Mouse (Mus musculus) embryo, embryonic 10 days (tissue): ENCODE data around the gene Elavl3.
A peak's percentile ranks its signal among the peaks of the same experiment; 100 is the strongest.
"Not testable (repeated sequence)": the region's sequence is repeated elsewhere in the genome, so short reads cannot be mapped to it uniquely, and the experiment has no call there.

ENCODE experiments used
- DNase-seq: peaks from one replicate; pipeline ENCODE4 v3.0.0-alpha.2; 2015; ENCODE audit warnings: low spot score

Elavl3 gene

GRCm38 (mm10) chr9:22051958-22052254 lies at the start of gene Elavl3:
TSS of gene Elavl3 (minus strand) at chr9:22052023.
- DNase-seq, result peak; percentile 67

DNA sequence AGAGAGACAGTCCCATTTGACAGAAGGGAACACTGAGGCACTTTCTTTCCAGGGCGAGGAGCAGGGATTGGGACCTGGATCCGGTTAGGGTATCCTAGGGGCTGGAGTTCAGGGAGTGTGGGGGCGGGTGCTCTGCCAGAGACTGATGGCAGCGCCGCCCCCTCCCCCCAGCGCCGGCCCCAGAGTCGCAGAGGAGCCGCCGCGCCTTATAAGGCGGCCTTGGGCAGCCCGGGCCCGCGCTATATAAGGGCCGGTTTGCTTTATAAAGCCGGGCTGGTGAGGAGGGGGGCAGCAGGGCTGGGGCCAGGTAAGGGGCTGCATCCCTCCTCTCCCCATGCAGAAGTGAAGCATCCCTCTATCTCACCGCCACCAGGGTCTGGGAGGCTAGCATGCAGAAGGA lies 48.1 kb upstream of the Elavl3 start:
- DNase-seq, result no peak

DNA sequence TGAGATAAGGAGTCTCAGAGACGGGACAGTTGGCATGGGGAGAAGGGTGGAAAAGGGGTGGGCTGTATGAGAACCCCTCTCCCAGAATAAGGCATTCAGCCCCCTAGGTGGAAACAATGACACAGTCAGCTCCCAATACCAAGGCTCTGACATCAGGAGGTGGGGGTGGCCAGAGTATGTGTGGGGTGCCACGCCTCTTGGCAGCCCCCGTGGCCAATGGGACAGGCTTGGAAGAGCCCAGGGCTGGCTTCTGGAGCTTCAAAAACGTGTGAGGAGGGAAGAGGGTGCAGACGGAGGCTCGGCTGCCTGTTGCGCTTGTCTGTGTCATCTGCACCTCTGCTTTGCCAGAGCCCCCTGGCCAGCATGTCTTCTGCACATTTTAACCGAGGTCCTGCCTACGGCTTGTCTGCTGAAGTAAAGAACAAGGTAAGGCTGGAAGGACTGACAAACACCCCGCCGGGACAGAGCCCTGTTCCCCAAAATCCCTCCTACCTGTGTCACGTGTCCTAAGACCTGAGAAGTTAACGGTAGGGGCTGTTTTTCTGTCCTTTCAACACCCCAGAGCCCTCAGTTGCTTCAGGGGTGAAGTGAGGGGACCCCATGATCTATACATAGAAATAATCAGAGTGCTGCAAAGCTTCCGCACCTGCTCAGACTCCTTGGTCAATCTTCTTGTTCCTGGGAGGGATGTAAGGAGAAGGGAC lies 47.3 kb upstream of the Elavl3 start, which contains the start of gene Cnn1:
Cnn1 (plus strand) TSS at position 224 of the 704 bp plus-strand sequence.
- DNase-seq, result peak; percentile 13

DNA sequence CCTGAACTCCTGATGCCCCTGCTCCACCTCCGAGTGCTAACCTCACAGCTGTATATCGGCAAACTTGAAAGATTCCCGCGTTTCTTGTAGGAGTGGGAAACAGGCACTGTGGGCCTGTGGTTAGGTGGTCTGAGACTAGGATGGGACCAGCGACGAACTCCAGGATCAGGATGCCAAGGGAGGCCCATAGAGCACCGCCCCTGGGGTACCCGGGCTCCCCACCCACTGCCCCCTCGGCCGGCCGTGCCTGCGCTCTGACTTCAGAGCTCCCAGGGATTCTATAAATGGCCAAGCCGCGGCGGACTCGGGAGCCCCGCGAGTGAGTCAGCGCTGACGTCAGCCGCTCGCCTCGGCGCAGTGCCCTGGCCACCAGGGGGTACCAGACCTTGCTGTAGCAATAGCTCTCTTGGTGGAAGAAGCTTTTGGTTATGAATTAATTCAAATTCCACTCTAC lies 44.1 kb upstream of the Elavl3 start:
- DNase-seq, result peak; percentile 90

- DNase-seq, result no peak
Measured at GRCm38 (mm10) chr9:22092746-22093145, 40.9 kb upstream of the Elavl3 start.

- DNase-seq, result no peak
Measured at GRCm38 (mm10) chr9:22089986-22090385, 38.2 kb upstream of the Elavl3 start.

DNA sequence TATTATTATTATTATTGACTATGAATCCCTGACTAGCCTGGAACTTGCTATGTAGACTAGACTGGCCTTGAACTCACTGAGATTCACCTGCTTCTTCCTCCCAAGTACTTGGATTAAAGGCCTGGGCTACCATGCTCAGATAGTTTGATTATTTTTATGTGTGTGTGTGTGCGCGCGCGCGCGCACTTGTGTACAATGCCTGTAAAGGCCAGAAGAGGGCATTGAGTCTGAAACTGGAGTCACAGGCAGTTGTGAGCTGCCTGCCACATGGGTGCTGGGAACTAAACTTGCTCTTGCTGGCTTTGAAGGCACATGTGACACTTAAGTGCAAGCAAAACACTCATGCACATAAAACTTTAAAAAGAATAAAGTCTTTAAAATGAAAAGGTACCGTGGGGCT lies 37.5 kb upstream of the Elavl3 start:
- no peak for DNase-seq

DNA sequence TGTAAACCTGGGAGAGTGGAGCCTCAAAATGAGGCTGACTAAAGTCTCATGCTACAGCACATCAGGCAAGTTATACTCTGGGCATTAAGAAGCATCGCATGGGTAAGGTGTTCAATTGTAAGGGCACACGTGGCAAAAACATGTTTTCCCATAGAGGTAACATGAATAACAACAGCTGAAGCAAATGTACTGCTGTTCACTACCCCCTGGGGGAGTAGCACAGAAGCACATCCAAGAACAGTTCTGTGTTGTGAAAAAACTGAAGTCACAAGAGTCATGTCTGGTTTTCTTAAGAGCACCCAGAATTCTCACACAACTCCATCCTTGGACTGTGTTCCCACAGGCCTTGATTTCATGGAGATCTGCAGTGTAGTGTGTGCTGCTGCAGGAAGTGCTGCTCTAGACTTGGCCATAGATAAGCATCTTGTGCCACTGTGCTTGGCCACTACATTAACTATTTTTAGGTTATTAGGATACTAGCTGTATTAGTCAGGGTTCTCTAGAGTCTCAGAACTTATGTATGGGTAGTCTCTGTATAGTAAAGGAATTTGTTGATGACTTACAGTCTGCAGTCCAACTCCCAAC lies 35.3 kb upstream of the Elavl3 start:
- no peak for DNase-seq

DNA sequence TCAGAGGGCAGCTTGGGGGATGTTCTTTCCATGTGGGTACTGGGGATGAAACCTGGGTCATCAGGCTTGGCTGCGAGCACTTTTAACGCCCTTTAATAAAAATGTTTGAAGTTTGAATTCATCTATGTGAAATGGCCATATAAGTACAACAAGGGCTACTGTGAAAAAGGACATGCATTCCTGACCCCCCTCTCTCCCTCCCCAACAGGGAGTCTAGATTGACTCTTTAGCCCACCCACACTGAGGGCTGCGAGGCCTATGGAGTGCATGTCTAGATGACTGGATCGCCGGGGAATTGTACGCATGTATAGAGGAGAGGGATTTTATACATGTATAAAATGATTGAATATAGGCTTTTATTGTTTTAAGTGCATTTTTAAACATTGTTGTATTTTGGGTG lies 34.2 kb upstream of the Elavl3 start:
- DNase-seq, result no peak

DNA sequence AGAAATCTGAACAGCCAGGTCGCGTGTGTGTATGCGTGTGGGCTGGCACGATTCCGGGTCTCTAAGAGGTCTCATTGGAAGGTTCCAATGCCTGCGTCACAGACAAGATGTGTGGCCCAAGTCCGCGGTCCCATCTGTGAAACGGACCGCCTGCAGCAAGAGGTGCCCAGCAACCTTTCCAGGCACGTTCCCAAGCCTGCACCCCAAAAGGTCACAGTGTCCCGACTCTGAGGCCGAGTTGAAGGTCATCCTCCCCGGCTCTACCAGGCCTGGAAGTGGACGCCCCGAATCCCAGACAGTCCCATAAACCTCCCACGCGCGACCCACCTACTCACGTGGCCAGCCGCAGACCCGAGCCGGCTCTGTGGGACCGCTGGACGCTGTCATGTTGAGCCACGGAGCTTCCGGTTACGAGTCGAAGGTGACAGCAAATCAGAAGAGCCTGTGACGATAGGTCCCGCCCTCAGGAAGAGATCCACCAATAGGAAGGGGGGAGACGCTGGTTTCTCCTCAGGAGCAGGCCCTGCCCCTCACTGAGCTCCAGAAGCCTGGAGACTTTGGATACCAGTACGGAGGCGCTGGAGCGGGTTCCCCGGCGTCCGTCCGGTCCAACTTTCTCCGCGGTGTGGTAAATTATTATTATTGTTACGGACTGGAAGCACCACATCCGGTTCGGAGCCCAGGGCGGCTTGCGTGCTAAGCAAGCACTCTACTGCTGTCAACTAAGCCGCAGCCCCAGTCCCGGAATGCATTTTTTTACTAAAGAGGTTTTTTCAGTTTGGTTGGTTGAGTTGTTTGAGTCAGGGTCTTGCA lies 33.4 kb upstream of the Elavl3 start, which contains the start of gene Ecsit:
Ecsit (minus strand) TSS at position 417 of the 813 bp plus-strand sequence.
- DNase-seq, result peak; percentile 97

DNA sequence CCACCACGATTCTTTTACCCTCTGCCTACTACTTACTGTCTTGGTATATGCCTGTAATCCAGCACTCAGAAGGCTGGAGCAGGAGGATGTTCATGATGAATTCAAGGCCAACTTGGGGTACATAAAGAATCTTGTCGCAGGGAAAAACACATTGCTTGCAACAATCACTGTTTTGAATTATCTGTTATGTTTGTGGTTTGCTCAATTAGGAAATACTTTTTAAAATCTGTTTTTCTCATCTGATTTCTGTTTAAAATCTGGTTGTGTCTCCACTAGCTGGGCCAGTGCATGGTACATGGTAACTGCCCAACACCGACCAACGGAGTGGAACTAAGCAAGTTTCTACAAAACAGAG lies 32.8 kb upstream of the Elavl3 start:
- no peak for DNase-seq

- no peak for DNase-seq
Measured at GRCm38 (mm10) chr9:22076223-22076622, 24.4 kb upstream of the Elavl3 start.

GRCm38 (mm10) chr9:22075778-22076177 lies 24.0 kb upstream of the Elavl3 start:
- DNase-seq, result not testable (repeated sequence)

DNA sequence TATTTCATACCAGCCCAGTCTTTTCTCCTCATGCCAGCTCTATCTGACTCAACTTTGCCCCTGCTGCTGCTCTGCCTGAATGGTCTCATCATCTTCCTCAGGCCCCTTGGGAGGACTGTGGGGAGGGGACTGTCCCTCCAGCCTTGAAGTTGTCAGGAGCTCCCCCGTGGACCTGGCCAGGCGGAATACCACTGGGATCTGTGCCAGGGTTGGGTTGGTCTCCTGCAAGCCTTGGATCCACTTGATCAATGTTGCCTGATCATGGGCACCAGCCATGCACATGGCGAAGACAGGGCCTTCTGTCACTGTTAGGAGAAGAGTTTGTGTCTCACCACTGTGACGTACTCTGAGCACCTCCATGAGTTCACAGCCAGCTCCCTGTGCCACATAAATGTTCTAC lies 20.5 kb upstream of the Elavl3 start:
- DNase-seq, result no peak

GRCm38 (mm10) chr9:22070791-22071573 lies 19.2 kb upstream of the Elavl3 start, which contains the start of the genes Gm49318 and Zfp653:
TSS of gene Gm49318 (minus strand) at chr9:22071259.
TSS of gene Zfp653 (minus strand) at chr9:22071376.
- peak; percentile 98 for DNase-seq

GRCm38 (mm10) chr9:22069881-22070553 lies 18.2 kb upstream of the Elavl3 start:
- no peak for DNase-seq

GRCm38 (mm10) chr9:22067195-22067594 lies 15.4 kb upstream of the Elavl3 start:
- DNase-seq, result no peak

DNA sequence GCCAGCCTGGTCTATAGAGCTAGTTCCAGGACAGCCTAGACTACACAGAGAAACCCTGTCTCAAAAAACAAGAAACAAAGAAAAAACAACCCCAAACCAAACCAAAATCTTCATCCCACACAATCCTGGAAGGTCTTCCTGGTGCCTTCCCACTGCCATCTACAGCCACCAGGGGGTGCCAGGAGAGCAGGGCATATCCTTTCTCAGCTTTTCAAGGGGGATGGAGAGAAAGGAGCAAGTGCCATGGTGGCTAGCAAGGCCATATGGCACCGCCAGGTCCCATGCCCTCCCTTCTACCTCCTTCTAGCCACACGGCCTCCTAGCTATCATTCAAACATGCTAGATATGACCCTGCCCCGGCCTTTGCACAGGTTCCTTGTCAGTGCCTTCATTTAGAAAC lies 14.6 kb upstream of the Elavl3 start:
- peak; percentile 62 for DNase-seq

GRCm38 (mm10) chr9:22065642-22066041 lies 13.8 kb upstream of the Elavl3 start:
- DNase-seq, result no peak

DNA sequence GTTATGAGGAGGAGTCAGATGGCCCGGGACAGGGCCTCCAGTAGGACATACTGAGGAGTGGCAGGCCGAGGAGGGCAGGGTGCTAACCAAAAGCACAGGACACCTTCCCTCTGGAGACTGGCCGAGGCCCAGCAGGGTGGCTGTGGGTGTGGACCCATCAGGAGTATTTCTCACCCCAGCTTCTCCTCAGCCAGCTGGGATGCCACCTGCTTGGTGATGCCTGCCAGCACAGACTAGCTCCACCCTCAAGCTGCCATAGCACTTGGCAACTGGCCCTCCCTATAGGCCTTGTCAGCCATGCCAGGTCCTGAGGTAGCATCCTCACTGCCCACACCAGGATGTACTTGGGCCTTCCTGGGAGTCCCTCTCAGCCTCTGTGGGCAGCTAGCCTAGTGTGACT lies 12.5 kb upstream of the Elavl3 start:
- DNase-seq, result no peak

DNA sequence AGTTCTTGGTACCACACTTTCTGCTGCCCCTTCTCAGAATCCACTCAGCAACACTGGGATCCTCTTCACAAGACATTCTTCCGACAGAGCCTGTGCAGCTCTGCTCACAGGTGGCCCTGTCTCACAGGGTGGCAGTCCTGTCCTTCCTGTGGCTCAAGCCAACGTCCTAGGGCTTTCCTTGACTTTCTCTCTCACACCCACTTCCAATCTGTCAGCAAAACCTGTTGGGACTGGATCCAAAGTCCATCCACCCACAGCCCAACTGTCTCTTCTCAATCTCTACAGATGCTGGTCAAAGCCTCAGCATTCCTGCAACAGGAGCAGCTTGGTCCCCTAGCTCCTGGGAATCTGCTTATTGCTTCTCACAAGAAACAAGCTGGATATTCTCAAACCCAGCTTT lies 9.5 kb upstream of the Elavl3 start:
- DNase-seq, result no peak

- DNase-seq, result no peak
Measured at GRCm38 (mm10) chr9:22058011-22058424, 6.2 kb upstream of the Elavl3 start.
